ENCODE assay signal across 9 mouse cellular contexts in the genomic region with DNA sequence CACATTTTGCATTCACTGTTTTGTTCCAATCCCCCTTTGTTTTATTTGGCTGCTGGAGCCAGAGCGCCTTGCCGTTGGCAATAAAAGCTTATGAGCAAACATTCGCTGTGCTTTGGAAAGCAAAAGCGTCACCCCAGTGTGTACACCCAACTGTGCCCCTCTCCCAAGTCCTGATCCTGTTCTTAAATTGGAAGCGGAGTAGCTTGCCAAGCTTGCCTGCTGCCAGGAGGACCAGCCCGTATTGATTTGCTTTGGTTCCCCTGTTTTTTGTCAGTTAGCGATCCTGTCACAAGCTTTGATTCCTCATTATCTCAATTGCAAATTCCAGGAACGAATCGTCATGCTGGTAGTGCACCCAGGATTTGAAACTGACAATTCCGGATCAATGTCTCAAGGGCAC.
A peak's percentile ranks its signal among the peaks of the same experiment; 100 is the strongest.
DNase-seq lines count a peak whose midpoint lies in the region; ATAC-seq and TF ChIP-seq lines count a peak whose summit lies in the region.
"Had no signal": no experiment of that assay in that cellular context is flagged by ENCODE, and none has a peak within 500 bp of the region (broad histone marks: within the 10 kb centered on the region; RNA-seq: fewer than 3 reads in every experiment).

No protein-coding gene starts in this region.

- H3K4me1 ChIP-seq in forebrain, embryonic 13.5 days, result 0 out of 2 replicates have a peak, but pooled peaks cover 7% of the 10 kb centered on the region
- H3K4me1 ChIP-seq in forebrain, embryonic 10.5 days, result peaks cover 10% of the 10 kb centered on the region
- H3K4me1 ChIP-seq in cortical plate, adult 2 months (ENCODE audit: control insufficient read depth, insufficient read depth, low read length), result no peaks in the 10 kb centered on the region
- no peaks in the 10 kb centered on the region for H3K4me1 ChIP-seq in midbrain, postnatal 0 days (ENCODE audit: insufficient read depth, low read length)
- H3K4me1 ChIP-seq in heart, embryonic 11.5 days (ENCODE audit: control insufficient read depth, insufficient read depth, low read length), result no peaks in the 10 kb centered on the region

- H3K9me3 ChIP-seq in forebrain, embryonic 13.5 days (replicated peaks), result no peaks in the 10 kb centered on the region
- H3K9me3 ChIP-seq in forebrain, embryonic 10.5 days, result no peaks in the 10 kb centered on the region
- no peaks in the 10 kb centered on the region for H3K9me3 ChIP-seq in midbrain, postnatal 0 days (ENCODE audit: low read length)
- H3K9me3 ChIP-seq in heart, embryonic 11.5 days (replicated peaks; ENCODE audit: control insufficient read depth, low read length), result no peaks in the 10 kb centered on the region

- peak overlapping the region; percentile 29 for H3K4me3 ChIP-seq in forebrain, embryonic 13.5 days
- no peak overlapping the region; the same call in 1 of the 2 replicates for H3K4me3 ChIP-seq in forebrain, embryonic 10.5 days
- H3K4me3 ChIP-seq in cortical plate, adult 2 months (ENCODE audit: insufficient read depth, low read length), result peak overlapping the region; percentile 33
- peak overlapping the region; percentile 24 for H3K4me3 ChIP-seq in midbrain, postnatal 0 days (ENCODE audit: low read depth, low read length)
- no peak overlapping the region for H3K4me3 ChIP-seq in heart, embryonic 11.5 days (ENCODE audit: low read depth, low read length)
- H3K4me3 ChIP-seq: myocyte had no signal

- no peaks in the 10 kb centered on the region for H3K36me3 ChIP-seq in forebrain, embryonic 13.5 days (ENCODE audit: poor library complexity, severe bottlenecking)
- H3K36me3 ChIP-seq in forebrain, embryonic 10.5 days (replicated peaks), result no peaks in the 10 kb centered on the region
- no peaks in the 10 kb centered on the region for H3K36me3 ChIP-seq in midbrain, postnatal 0 days (ENCODE audit: insufficient read depth, low read length)
- no peaks in the 10 kb centered on the region for H3K36me3 ChIP-seq in heart, embryonic 11.5 days (ENCODE audit: control insufficient read depth, insufficient read depth, low read length)

- H3K4me2 ChIP-seq in forebrain, embryonic 13.5 days, result peak overlapping the region; percentile 56
- peak overlapping the region; percentile 46 for H3K4me2 ChIP-seq in midbrain, postnatal 0 days (ENCODE audit: low read depth, low read length, poor library complexity, severe bottlenecking)
- no peak overlapping the region for H3K4me2 ChIP-seq in heart, embryonic 11.5 days

- no peaks in the 10 kb centered on the region for H3K27me3 ChIP-seq in forebrain, embryonic 13.5 days
- H3K27me3 ChIP-seq in forebrain, embryonic 10.5 days (ENCODE audit: poor library complexity, severe bottlenecking), result no peaks in the 10 kb centered on the region
- no peaks in the 10 kb centered on the region for H3K27me3 ChIP-seq in midbrain, postnatal 0 days (ENCODE audit: insufficient read depth, low read length)
- H3K27me3 ChIP-seq in heart, embryonic 11.5 days (ENCODE audit: control insufficient read depth, insufficient read depth, low read length), result no peaks in the 10 kb centered on the region

- peak; percentile 93 for ATAC-seq in forebrain, embryonic 13.5 days
- 0 out of 2 replicates have a peak, but pooled peaks have one; percentile 52 for ATAC-seq in midbrain, postnatal 0 days (ENCODE audit: low FRiP score)
- no peak for ATAC-seq in heart, embryonic 11.5 days (replicated peaks; ENCODE audit: insufficient number of reproducible peaks, low FRiP score, low TSS enrichment)

- no peak for TF ChIP-seq POLR2A in cortical plate, adult 2 months (IDR thresholded peaks at IDR 0.05; ENCODE audit: extremely low read depth, insufficient read depth, low read length)

- H3K27ac ChIP-seq in forebrain, embryonic 13.5 days, result no peak overlapping the region; the same call in 1 of the 2 replicates
- H3K27ac ChIP-seq in forebrain, embryonic 10.5 days, result no peak overlapping the region; the same call in 1 of the 2 replicates
- H3K27ac ChIP-seq in cortical plate, adult 2 months (ENCODE audit: insufficient read depth, low read length), result no peak overlapping the region
- peak overlapping the region; percentile 40 for H3K27ac ChIP-seq in midbrain, postnatal 0 days (ENCODE audit: low read depth, low read length)
- H3K27ac ChIP-seq in heart, embryonic 11.5 days (ENCODE audit: low read depth, low read length), result no peak overlapping the region

- no peak for DNase-seq in forebrain, embryonic 10.5 days (ENCODE audit: extremely low spot score, low spot score)
- DNase-seq in layer of hippocampus, adult 8-10 months (ENCODE audit: low spot score in 2 of 2), result peak; percentile 58 to 68
- DNase-seq in midbrain, postnatal 0 days (ENCODE audit: low spot score), result peak; percentile 38
- DNase-seq in adrenal gland, postnatal 36 days, result no peak
- no peak for DNase-seq in embryo, embryonic 11 days

- 11% methylated on average over 10 of the region's 10 CpGs for whole genome bisulfite sequencing in forebrain, embryonic 13.5 days
- 69% methylated on average over 10 of the region's 10 CpGs for WGBS in forebrain, embryonic 10.5 days
- WGBS in midbrain, postnatal 0 days, result 25% methylated on average over 10 of the region's 10 CpGs
- WGBS in heart, embryonic 11.5 days (ENCODE audit: insufficient replicate concordance), result 70% methylated on average over 10 of the region's 10 CpGs

- no peak for TF ChIP-seq CTCF in cortical plate, adult 2 months (IDR thresholded peaks at IDR 0.05; ENCODE audit: extremely low read depth, insufficient read depth, low read length)
- no peak for TF ChIP-seq CTCF in midbrain, postnatal 0 days (IDR thresholded peaks at IDR 0.05)

- H3K9ac ChIP-seq in forebrain, embryonic 13.5 days, result peak overlapping the region; percentile 51
- peak overlapping the region; percentile 5; the same call in 1 of the 2 replicates for H3K9ac ChIP-seq in midbrain, postnatal 0 days (replicated peaks; ENCODE audit: low read length, poor library complexity, severe bottlenecking)
- H3K9ac ChIP-seq in heart, embryonic 11.5 days (ENCODE audit: low read depth, low read length), result no peak overlapping the region

Comparison
In these comparisons a context has a peak if more than half of its experiments do, and no peak if none do; other contexts are left out.
1. H3K4me3 ChIP-seq: peak in forebrain, embryonic 13.5 days (single experiment), cortical plate, adult 2 months (single experiment) and midbrain, postnatal 0 days (single experiment); none in forebrain, embryonic 10.5 days (single experiment) and heart, embryonic 11.5 days (single experiment).
2. DNase-seq: peak in layer of hippocampus, adult 8-10 months (2 of 2) and midbrain, postnatal 0 days (single experiment); none in forebrain, embryonic 10.5 days (single experiment), adrenal gland, postnatal 36 days (0 of 2) and embryo, embryonic 11 days (single experiment).